Mouse (Mus musculus): Measurements from ENCODE around the gene Hyou1. TPM values are rescaled to one million over a fixed set of nuclear protein-coding genes. Genes with fewer than 3 reads are reported as not detected.
A peak's percentile ranks its signal among the peaks of the same experiment; 100 is the strongest.
"Not testable (repeated sequence)": the region's sequence is repeated elsewhere in the genome, so short reads cannot be mapped to it uniquely, and the experiment has no call there.

The Hyou1 gene
- polyA plus RNA-seq, 1 experiment from 2014 or later = 23.4 TPM

- Histone ChIP-seq H3K9me3 (no peaks in the 10 kb centered on the region), H3K4me3 (peak overlapping the region; percentile 83)
Measured at GRCm38 (mm10) chr9:44398087-44398486, 18.8 kb downstream of the Hyou1 start.

DNA sequence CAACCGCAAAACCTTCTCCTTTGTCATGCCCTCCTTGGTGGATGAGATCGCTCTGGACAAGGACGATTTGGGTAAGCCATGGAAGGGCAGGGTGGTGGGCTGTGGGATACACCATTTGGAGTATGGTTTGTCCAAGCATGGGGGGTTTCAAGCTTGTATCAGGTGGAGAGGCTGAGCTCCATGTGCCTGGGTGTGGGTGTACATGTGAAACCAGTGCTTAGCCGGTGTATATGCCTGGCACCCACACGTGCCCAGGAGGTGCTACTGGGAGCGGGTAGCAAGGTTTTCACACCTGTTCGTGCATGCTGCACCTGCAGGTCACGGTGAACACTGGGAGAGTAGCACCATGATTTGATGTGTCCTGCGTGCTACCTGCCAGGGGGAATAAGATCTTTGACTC is 19.3 kb downstream of the Hyou1 start:
- Histone ChIP-seq H3K27me3 (ENCODE audit: insufficient read depth, poor library complexity, severe bottlenecking) (no peaks in the 10 kb centered on the region), H3K9me3 (no peaks in the 10 kb centered on the region), H3K4me1 (peaks cover 24% of the 10 kb centered on the region), H3K27ac (no peak overlapping the region), H3K4me3 (peak overlapping the region; percentile 83; the same call in 1 of the 2 replicates), H3K36me3 (peaks cover 46% of the 10 kb centered on the region)
- DNase-seq (ENCODE audit: low spot score) = no peak
- 82% methylated on average over 9 of the region's 9 CpGs for WGBS

More at GRCm38 (mm10) chr9:44398087-44398486, 18.8 kb downstream of the Hyou1 start:
- H3K4me1 ChIP-seq = peaks cover 24% of the 10 kb centered on the region
- WGBS = 28% methylated on average over 4 of the region's 4 CpGs
- peak overlapping the region; percentile 94; the same call in 1 of the 2 replicates for H3K27ac ChIP-seq
- peaks cover 42% of the 10 kb centered on the region for H3K36me3 ChIP-seq
- no peaks in the 10 kb centered on the region for H3K27me3 ChIP-seq (ENCODE audit: insufficient read depth, poor library complexity, severe bottlenecking)
- no peak for DNase-seq (ENCODE audit: low spot score)

- Histone ChIP-seq H3K4me3 (no peak overlapping the region), H3K4me1 (peaks cover 24% of the 10 kb centered on the region), H3K36me3 (peaks cover 53% of the 10 kb centered on the region), H3K27ac (no peak overlapping the region), H3K9me3 (no peaks in the 10 kb centered on the region), H3K27me3 (ENCODE audit: insufficient read depth, poor library complexity, severe bottlenecking) (no peaks in the 10 kb centered on the region)
- no peak for DNase-seq (ENCODE audit: low spot score)
- 78% methylated on average over 13 of the region's 13 CpGs for WGBS
Measured at GRCm38 (mm10) chr9:44399114-44399794, 20.0 kb downstream of the Hyou1 start.

- Histone ChIP-seq H3K27me3 (ENCODE audit: insufficient read depth, poor library complexity, severe bottlenecking) (no peaks in the 10 kb centered on the region), H3K4me3 (no peak overlapping the region), H3K27ac (no peak overlapping the region), H3K36me3 (peaks cover 58% of the 10 kb centered on the region), H3K4me1 (peaks cover 24% of the 10 kb centered on the region), H3K9me3 (no peaks in the 10 kb centered on the region)
- WGBS = 89% methylated on average over 6 of the region's 6 CpGs
- no peak for DNase-seq (ENCODE audit: low spot score)
Measured at GRCm38 (mm10) chr9:44399795-44400114, 20.5 kb downstream of the Hyou1 start.

- Histone ChIP-seq H3K9me3 (no peaks in the 10 kb centered on the region), H3K4me1 (peaks cover 22% of the 10 kb centered on the region), H3K27ac (no peak overlapping the region), H3K27me3 (ENCODE audit: insufficient read depth, poor library complexity, severe bottlenecking) (no peaks in the 10 kb centered on the region), H3K36me3 (peaks cover 67% of the 10 kb centered on the region), H3K4me3 (no peak overlapping the region)
- WGBS = 75% methylated on average over 4 of the region's 4 CpGs
- no peak for DNase-seq (ENCODE audit: low spot score)
Measured at GRCm38 (mm10) chr9:44401081-44401480, 21.8 kb downstream of the Hyou1 start.

DNA sequence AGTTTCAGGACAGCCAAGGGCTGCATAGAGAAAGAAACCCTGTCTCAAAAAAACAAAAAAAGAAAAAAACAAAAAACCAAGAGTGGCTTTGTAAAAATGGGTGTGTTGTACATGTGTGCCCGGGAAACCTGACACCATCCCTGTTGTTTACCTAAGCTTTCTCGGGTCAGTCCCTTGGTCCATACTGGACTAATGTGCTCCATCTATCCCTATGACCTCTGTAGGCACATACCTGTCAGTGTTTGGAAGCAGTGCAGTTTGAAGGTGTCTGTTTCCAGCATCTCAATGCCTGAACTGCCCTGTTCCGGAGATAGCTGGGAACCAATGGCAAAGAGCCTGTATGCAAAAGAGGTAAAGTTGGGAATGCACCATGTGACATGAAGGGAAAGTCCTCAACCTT is 25.7 kb downstream of the Hyou1 start:
- Histone ChIP-seq H3K27me3 (ENCODE audit: insufficient read depth, poor library complexity, severe bottlenecking) (no peaks in the 10 kb centered on the region), H3K36me3 (peaks cover 68% of the 10 kb centered on the region), H3K4me3 (no peak overlapping the region), H3K4me1 (peaks cover 9% of the 10 kb centered on the region; the same call in 1 of the 2 replicates), H3K27ac (no peak overlapping the region), H3K9me3 (no peaks in the 10 kb centered on the region)
- WGBS = 78% methylated on average over 3 of the region's 3 CpGs
- no peak for DNase-seq (ENCODE audit: low spot score)

GRCm38 (mm10) chr9:44406906-44407751 is 27.8 kb downstream of the Hyou1 start, which contains the start of the genes Rps25 and Trappc4:
Gene Rps25, plus strand, starts transcription at chr9:44407139.
Gene Trappc4, minus strand, starts transcription at chr9:44407600.
- DNase-seq (ENCODE audit: low spot score) = peak; percentile 98
- peak within 1 kb of the TSS; percentile 79 for H3K4me3 ChIP-seq
- no peaks in the 10 kb centered on the region for H3K27me3 ChIP-seq (ENCODE audit: insufficient read depth, poor library complexity, severe bottlenecking)
- under 1% methylated on average over 51 of the region's 51 CpGs for WGBS
- no peaks in the 10 kb centered on the region for H3K9me3 ChIP-seq
- peak within 1 kb of the TSS; percentile 92 for H3K27ac ChIP-seq
- peaks cover 5% of the 10 kb centered on the region; the same call in 1 of the 2 replicates for H3K4me1 ChIP-seq
- peaks cover 68% of the 10 kb centered on the region for H3K36me3 ChIP-seq

GRCm38 (mm10) chr9:44407752-44408097 is 28.4 kb downstream of the Hyou1 start:
- H3K27ac ChIP-seq = peak overlapping the region; percentile 92
- H3K4me1 ChIP-seq = peaks cover 5% of the 10 kb centered on the region; the same call in 1 of the 2 replicates
- WGBS = 2% methylated on average over 24 of the region's 24 CpGs
- no peaks in the 10 kb centered on the region for H3K27me3 ChIP-seq (ENCODE audit: insufficient read depth, poor library complexity, severe bottlenecking)
- DNase-seq (ENCODE audit: low spot score) = no peak
- no peaks in the 10 kb centered on the region for H3K9me3 ChIP-seq
- H3K36me3 ChIP-seq = peaks cover 68% of the 10 kb centered on the region
- H3K4me3 ChIP-seq = peak overlapping the region; percentile 79

DNA sequence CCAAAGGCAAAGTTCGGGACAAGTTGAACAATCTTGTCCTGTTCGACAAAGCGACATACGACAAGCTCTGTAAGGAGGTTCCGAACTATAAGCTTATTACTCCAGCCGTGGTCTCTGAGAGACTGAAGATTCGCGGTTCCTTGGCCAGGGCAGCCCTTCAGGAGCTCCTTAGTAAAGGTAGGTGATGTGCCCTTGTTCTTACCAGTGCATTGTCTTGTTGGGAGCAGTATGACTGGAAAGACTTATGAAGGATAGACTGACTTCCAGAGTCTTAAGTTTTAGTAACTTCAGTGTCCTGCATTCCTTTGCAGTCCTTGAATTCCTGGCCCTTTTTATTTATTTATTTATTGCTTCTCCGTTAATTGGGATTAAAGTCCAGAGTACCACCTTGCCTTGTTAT is 29.4 kb downstream of the Hyou1 start:
- H3K27ac ChIP-seq = 0 out of 2 replicates have a peak overlapping the region, but pooled peaks have one; percentile 92
- peaks cover 69% of the 10 kb centered on the region for H3K36me3 ChIP-seq

GRCm38 (mm10) chr9:44410647-44411336 is 31.5 kb downstream of the Hyou1 start:
- no peak overlapping the region for H3K27ac ChIP-seq
- WGBS = 84% methylated on average over 2 of the region's 2 CpGs
- peaks cover 68% of the 10 kb centered on the region for H3K36me3 ChIP-seq
- no peaks in the 10 kb centered on the region for H3K9me3 ChIP-seq
- no peak overlapping the region for H3K4me3 ChIP-seq
- no peaks in the 10 kb centered on the region for H3K27me3 ChIP-seq (ENCODE audit: insufficient read depth, poor library complexity, severe bottlenecking)
- no peak for DNase-seq (ENCODE audit: low spot score)
- H3K4me1 ChIP-seq = peaks cover 5% of the 10 kb centered on the region; the same call in 1 of the 2 replicates

More for the DNA sequence above, 29.4 kb downstream of the Hyou1 start:
- not testable (repeated sequence) for DNase-seq (ENCODE audit: low spot score); H3K9me3 ChIP-seq; H3K4me1 ChIP-seq; H3K27me3 ChIP-seq (ENCODE audit: insufficient read depth, poor library complexity, severe bottlenecking)
- H3K4me3 ChIP-seq = peak overlapping the region; percentile 79
- WGBS = 74% methylated on average over 9 of the region's 9 CpGs

- DNase-seq (ENCODE audit: low spot score) = no peak
- peaks cover 76% of the 10 kb centered on the region for H3K36me3 ChIP-seq
- no peak overlapping the region for H3K27ac ChIP-seq
- H3K27me3 ChIP-seq (ENCODE audit: insufficient read depth, poor library complexity, severe bottlenecking) = no peaks in the 10 kb centered on the region
- H3K4me1 ChIP-seq = peaks cover 5% of the 10 kb centered on the region; the same call in 1 of the 2 replicates
- 92% methylated on average over 1 of the region's 1 CpGs for WGBS
- no peaks in the 10 kb centered on the region for H3K9me3 ChIP-seq
- no peak overlapping the region for H3K4me3 ChIP-seq
Measured at GRCm38 (mm10) chr9:44411601-44412130, 32.4 kb downstream of the Hyou1 start.

DNA sequence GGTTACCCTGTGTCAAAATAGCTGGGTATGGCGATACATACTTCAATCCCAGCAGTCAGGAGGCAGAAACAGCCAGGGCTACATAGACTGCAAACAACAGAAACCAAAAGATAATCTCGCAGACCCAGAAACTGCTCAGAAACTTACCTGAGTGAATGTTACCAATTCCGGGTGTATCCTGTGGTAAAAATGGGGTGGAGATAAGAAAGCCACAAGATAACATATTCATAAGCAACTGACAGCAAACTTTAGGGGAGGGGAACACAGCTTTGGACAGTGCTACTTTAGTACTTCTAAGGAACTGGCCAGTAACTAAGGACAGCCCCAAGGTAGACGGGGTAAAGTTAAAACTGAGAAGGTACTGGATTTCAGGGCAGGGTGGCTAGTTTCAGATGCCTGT is 33.0 kb downstream of the Hyou1 start:
- no peak for DNase-seq (ENCODE audit: low spot score)
- Histone ChIP-seq H3K4me3 (no peak overlapping the region), H3K36me3 (peaks cover 76% of the 10 kb centered on the region), H3K27me3 (ENCODE audit: insufficient read depth, poor library complexity, severe bottlenecking) (no peaks in the 10 kb centered on the region), H3K9me3 (no peaks in the 10 kb centered on the region), H3K27ac (no peak overlapping the region), H3K4me1 (peaks cover 9% of the 10 kb centered on the region; the same call in 1 of the 2 replicates)
- WGBS = 78% methylated on average over 4 of the region's 4 CpGs

Measured in heart, embryonic 10.5 days (tissue).